Mouse (Mus musculus) frontal cortex, adult 2 months (tissue): Measurements from ENCODE around the gene Eml4. TPM values are rescaled to one million over a fixed set of nuclear protein-coding genes. Genes with fewer than 3 reads are reported as not detected.

Source experiments
- DNase-seq, 2 experiments: peaks; one replicate each; pipeline ENCODE4 v3.0.0; 2022; ENCODE audit warnings: low spot score in 1 of 2; ENCODE audit errors: extremely low spot score in 1 of 2
- polyA plus RNA-seq: library from polyadenylated mRNA; depleted of rRNA; stranded (reverse); fragments of >200 nt; gene quantifications from 2 replicates; pipeline ENCODE4 v1.2.3, GENCODE M21; 2012

Eml4 gene
- polyA plus RNA-seq, 1 experiment = 26.0 TPM

DNA sequence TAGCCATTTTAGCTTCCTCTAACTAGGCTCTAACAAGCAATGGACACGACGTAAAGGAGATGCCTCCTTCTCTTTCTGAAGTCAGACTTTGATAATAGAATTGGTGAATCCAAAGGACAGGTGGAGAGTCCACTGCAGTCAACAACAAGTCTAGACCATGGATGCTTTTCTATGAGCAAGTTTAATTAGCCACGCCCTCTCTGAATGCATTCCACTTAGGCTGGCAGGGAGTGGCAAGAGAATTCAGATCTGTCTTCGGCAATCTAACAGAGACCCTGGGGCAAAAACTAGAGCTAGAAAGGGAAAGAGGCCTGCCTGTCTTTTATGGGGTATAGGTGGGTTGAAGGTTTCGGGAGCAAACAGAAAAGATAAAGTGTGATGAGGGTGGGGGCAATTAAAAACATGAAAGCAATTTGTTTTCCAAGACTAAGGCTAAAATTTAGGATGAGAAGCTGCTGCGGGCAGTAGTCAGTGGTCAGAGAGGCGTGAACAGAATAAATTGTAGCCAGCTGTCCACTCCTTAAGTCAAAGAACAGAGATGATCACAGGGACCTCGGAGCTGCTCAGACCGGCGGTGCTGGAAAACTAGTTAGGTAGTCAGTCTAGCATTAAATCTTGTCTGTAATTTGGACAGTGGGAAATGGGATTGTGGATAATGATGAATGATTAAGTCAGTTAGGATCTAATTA is 27.2 kb downstream of the Eml4 start:
- no peak for DNase-seq

DNA sequence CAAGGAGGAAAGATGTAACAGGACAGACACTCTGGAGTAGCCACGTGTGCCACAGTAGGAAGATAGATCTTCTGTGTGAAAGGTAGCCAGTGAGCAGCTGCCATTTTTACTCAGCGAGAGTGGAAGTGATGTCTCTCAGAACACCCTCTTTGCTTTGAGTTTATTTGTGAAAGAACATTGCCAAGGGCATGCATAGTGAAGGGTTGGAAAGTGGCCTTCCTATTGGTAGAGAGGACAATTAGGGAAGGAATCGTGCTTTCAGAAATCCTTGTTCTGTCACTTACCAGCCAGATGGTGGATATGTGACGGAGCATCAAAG is 27.7 kb downstream of the Eml4 start:
- DNase-seq = no peak

DNA sequence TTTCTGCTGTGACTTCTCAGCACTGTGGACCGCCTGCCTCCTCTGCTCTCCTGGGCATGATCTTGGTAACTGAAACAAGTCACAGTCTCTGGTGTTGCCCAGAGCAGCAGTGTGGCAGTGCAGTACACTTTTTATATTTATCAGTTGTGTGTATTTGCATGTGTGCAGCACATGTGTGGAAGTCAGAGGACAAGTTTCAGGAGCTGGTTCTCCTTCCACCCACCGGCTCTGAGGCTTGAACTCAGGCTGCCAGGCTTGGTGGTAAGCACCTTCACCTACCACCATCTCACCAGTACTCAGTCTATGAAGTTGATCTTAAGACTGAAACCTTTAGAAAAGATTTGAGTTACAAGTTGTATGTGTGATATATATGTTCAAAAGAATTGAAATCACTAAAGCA is 28.6 kb downstream of the Eml4 start:
- no peak for DNase-seq

DNA sequence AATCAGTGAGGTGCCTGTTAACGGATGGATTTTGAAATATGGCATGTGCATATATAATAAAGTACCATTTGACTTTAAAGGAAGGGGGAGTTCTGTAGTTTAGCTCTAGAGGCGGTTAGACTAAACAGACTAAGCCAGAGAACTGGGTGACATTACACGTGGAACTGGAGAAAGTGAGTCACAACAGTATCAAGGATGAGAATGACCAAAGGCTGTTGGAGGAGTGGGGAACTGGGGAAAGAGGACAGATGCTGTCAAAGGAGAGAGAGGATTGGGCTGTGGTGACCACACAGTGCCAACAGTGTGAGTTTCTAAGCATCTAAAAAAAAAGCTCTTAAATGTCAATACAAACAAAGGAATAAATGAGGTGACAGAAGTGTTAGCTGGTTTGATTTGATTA is 29.1 kb downstream of the Eml4 start:
- DNase-seq = no peak

DNA sequence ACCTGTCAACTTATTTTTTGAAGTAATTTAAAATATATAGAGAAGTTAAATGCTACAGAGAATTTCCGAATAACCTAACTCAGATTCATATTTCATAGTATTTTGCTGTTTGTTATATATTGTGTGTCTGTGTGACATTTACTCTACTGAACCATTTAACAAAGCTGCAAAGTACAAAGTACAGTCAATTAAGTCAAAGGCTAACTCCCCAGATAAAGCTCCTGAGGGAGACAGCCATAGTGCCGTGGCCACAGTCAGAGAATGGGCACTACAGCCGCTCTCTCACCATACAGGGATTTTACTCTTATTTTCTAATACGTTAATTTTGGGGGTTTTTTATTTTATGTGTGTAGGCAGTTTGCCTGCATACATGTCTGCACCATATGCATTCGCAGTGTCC is 32.0 kb downstream of the Eml4 start:
- no peak for DNase-seq

DNA sequence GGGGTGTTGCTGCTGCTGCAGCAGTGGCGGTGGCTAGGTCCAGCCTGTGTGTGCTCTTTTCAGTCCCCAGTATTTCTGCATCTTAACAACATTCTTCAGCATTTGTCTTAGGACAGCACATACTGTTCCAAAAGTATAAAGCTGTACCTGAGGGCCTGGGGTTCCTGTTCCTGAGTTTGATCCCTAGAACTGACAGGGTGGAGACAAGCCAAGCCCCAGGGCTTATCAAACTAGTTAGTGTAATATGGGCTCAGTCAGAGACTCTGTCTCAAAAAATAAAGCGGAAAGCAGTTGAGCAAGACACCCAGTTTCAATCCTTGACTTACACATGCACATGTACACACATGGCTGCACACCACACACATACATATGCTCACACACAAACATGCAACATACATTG is 34.2 kb downstream of the Eml4 start:
- no peak for DNase-seq

DNA sequence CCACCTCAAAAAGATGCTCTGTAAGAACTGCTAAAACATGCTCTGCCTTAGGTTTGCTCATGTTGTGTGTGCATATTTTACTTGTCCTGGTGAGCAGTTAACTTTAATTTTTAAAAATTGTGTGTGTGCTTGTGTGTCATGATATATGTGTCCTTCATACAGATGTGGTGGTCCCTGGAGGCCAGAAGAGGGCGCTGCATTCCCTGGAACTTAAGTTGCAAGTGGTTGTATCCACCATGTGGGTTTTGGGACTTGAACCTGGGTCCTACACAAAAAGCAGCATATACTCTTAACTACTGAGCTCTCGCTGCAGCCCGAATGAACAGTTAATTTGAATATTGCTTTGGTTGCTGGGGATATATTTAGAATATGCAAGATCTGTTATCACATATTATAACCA is 36.4 kb downstream of the Eml4 start:
- no peak for DNase-seq

DNA sequence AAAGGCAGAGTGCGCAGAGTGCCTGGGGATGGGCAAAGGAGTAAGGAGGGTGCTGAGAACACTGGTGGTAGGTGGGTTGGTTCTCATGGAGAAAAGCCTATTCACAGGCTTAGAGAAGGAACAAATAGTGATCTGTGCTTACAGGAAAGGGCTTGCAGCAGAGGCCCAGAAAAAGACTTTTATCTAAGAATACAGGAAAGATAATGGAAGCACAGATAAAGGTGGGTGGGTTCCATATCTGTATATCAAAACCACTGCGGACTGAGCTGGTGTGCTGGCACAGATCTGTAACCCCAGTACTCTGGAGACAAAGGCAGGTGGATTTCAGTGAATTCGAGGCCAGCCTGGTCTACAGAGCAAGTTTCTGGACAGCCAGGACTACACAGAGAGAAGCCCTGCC is 43.3 kb downstream of the Eml4 start:
- DNase-seq = no peak

DNA sequence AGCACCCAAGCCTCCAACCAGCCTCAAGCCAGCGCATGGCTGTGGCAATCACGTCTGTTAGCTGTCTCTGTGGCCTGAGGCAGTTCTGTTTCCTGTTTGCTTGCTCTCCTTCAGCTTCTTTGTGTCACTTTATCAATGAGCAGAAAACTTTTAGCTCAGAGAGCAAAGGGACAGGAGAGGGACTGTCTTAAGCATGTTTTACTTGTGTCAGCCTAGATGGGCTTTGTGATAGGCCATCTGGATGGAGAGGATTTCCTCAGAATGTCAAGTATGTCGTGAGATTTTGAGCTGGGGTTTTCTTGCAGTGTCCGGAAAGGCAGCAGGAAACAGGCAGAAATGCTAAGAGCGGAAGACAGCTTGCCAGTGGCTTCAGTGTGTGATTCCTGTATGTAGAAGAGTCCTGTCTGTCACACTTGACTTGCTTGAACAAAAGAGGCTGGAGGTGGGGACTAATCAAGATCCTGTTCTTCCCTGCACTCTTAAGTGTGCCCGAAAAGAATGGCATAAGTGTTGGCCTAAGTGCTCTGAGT is 46.9 kb downstream of the Eml4 start:
- no peak for DNase-seq

DNA sequence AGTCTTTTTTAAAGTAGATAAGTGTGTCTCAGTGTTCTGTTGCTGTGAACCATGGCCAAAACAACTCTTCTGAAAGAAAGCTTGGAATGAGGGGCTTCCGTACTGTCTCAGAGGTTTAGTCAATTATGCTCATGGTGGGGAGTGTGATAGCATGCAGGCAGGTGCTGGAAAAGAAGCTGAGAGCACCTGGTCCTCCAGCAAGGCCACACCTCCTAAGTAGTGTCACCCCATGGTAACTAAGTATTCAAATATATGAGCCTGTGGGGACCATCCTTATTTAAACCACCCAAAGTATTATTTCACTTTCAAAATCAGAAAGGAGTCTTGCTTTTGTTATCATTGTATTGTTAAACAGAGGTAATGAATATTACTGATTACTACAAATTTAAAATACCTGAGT is 48.0 kb downstream of the Eml4 start:
- DNase-seq = no peak

DNA sequence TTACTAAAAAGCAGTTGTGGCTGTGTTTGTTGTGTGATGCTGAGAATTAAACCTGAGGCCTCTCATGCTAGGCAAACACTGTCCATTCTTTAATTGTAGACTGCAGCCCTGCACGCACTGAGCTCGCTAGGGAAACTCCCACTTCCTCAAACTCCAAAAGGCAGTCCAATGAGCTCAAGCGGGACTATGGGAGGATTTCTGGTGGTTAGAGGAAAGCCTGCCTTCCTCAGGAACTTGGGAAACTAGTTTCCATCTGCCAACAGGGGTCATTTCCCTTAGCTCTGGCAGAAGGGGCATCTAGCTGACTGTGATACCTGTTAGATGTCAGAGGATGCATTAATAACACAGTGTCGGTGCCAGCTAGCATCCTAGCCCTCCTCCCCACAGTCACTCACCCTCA is 79.9 kb downstream of the Eml4 start:
- DNase-seq = no peak

DNA sequence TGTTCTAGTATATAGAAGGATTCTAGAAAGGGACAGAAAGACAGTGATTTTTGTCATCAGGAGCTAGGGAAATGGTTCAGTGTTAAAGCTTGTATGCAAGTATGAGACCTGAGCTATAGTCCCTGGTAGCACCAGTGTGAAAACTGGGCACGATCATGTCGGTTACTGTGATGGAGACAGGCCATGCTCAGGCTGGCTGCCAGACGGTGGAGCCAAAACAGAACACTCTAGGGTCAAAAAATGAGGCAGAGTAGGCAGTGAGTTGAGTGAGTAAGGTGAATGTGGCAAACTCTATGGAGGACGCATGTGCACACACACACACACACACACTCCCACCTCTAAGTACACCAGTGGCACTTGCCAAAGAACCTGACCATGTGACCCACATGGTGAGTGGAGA is 92.7 kb downstream of the Eml4 start:
- no peak for DNase-seq

DNA sequence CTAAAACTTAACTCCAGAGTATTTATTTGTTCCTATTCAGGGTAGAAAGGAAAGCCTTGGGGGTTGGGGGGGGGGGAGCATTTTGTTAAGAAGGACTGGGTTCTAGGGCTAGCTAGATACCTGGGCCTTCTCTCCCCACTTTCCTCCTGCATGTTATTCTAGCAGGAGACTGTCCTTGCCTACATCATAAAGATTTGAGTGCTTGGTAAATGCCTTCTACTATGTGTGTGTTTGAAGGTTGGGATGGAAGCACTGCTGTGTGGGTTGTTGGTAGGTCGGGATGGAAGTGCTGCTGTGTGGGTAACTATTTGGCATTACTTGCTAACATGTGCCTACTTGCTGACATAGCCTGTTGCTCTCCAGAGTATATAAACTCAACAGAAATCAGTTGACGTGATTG is 98.9 kb downstream of the Eml4 start:
- no peak for DNase-seq

DNA sequence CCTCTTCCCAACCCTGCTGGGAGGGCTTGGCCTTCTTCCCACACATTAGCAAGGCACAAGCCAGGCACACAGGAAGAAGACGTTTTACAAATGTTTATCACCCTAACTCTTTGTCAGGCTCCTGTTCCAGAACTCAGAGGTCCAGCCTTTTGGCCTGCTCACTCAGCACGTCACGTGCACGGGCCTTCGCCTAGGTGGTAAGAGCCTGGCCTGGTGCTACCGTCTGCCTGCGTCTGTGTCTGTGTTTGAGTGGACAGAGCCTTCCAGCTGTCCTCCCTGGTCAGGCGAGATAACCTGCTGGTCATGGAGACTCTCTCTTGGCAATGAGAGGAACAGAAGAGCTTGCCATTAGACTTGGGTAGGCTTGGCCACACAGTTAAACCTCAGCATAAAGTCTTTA is 100.6 kb downstream of the Eml4 start:
- no peak for DNase-seq

DNA sequence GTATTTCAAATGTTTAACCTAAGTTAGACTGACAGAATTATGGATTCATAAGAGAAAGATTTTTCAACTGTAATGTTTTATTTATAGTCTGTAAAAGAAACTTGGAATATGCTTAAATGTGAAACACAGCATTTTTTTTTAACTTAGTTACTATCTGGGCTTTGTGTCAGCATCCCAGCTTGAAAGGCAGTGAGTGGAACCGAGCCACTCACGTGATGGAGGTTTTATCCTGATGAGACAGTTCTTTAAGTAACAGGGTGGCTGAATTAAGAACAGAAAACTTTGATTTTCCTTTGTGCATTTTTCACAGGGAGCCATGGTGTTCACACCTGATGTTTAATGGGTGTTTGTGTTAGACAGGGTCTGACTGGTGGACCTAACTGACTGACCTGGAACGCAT is 101.1 kb downstream of the Eml4 start:
- DNase-seq = no peak

DNA sequence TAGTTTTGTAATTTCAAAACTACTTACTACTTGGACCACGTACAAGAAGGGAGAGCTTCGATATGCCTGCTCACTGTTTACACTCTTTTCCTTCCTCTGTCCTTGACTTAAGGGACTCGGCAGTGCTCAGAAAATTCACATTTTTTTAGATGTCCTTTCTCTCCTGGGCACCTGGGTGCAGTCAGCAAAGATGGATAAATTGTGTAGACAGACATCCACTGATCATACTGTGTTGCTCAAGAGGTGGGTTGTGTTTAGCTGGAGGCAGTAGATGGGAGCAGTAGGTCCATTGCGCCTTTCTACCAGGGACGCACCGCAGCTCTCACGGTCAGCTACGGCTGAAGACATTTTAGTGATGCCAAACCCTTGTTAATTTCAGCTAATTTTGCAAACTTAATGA is 101.7 kb downstream of the Eml4 start:
- no peak for DNase-seq

DNA sequence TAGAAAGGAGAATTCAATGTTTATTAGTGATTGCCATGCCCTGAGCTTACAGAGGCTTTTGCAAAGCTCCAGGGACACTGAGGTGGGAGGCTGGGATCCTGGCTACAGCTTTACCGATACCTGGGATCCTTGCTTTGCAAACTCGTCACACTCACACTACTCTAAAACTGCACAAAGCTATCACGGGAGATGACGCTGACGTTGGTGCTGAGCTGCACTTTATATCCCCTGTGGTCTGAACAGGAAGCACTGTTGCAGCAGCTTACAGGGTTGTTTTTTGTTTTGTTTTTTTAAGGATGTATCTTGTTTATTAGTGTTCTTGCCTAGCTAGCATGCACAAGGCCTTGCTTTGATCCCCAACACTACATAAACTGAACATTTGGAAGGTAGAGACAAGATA is 102.9 kb downstream of the Eml4 start:
- no peak for DNase-seq

DNA sequence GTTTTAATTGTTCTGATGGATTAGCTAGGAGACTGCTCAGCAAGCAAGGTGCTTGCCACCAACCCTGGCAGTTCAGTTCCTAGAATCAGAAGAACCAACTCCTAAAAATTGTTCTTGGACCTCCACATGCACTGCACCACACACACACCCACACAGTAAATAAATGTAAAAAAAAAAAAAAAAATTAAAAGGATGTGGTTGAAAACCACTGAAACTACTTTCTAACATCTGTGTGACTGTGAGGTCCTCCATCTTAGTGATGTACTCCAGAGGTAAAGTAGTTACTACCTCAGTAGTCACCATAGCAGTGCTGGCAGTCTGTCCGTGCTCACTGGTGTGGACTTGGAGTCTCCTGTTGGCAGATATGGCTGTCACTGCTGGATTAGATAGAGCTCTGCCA is 106.5 kb downstream of the Eml4 start:
- DNase-seq = no peak

DNA sequence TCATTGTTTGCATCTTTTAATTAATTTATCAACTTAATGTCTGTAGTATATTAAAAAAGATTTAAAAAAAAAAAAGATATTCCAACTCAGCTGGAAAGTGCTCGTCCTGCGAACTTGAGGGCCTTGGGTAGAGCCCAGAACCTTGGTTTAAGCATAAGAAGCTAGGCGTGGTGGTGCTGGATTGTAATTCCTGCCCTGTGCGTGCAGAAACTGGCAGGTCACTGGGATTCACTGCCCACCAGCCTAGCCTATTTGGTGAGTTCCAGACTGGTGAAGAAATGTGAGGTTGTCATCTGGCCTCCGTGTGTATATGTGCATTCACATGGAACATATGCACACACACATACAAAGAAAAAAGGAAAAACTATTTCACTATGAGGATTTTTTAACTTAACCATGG is 115.2 kb downstream of the Eml4 start:
- no peak for DNase-seq

DNA sequence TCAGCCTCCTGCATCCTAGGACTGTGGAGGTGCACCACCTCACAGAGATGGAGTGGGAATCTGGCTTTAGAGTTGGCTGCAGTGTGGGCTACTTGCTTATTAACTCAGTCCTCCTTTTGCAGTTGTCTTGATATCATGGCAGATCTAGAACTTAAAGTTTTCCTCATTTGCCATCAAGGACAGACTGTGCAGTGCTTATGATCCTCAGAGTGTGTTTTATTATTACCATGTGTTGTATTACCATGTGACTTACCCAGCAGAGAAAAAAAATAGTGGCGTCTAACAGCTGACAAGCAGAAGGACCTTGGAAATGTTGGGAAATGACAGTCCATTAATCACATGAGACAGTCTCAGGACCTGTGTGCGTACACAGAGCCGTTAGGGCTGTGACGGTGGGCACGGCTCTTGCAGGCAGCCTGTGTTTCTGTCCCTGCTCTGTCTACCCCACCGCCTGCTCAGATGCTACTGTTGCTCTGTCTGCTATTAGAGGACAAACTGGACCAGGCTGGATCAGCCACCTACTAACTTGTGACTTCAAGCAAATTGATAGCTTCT is 116.0 kb downstream of the Eml4 start:
- no peak for DNase-seq

DNA sequence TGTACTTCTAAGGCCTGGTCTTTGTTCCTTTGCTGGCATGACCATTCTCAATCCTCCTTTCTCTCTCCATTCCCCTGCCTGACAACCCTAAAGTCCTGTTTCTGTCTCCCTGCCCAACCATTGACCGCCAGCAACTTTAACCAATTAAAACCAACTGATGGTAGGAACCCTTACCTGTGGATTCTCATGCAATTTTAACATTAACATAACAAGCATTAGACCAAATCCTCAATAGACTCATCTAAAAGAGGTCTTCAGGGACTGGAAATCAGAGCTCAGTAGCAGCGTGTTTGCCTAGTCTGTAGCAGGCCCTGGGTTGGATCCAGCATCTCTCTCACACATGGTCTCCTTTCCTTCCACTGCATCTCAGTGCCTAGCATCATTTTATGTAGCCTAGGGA is 118.9 kb downstream of the Eml4 start:
- DNase-seq = no peak

DNA sequence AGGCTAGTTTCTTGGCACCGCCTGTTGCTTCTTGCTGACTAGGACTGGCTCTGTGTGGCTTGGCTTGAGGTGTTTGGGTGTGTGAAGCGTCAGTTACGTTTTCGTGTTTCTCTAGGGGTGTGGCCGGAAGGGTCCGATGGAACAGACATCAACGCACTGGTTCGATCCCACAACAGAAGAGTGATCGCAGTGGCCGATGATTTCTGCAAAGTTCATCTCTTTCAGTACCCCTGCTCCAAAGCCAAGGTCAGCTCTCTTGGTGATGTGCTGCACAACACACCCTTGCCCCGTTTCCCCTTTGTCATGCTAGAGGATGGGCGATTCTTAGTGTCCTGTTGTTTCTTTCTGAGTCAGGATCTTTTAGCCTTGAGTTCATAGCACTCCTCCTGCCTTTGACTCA is 126.4 kb downstream of the Eml4 start:
- DNase-seq = no peak

DNA sequence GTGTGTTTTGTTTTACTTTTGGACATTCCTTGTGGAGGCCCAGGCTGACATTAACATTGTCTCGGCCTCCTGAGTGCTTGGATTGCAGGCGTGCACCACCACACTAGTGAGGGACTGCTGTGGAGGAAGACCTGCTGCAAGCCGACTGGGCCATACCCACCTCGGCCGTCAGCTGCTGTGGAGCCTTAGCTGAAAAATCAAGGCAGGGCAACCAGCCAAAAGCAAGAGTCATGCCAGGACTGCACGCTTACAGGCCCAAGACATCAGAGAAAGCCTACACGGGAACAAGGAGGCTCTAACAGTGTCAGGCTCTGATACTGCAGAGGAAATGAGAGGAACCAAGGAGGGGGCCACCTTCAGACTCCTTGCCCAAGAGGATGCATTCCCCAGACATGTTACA is 130.8 kb downstream of the Eml4 start:
- no peak for DNase-seq
